Mouse (Mus musculus) stomach, embryonic 14.5 days (tissue): Measurements from ENCODE around the gene Hexim1. TPM values are rescaled to one million over a fixed set of nuclear protein-coding genes. Genes with fewer than 3 reads are reported as not detected.
A peak's percentile ranks its signal among the peaks of the same experiment; 100 is the strongest.

Experiments used
- ATAC-seq: fragments of 200-750 bp; cut with Nextera tagmentation; 2 replicates; pipeline ENCODE4 v1.8.0; 2017; ENCODE audit warnings: low read depth, moderate TSS enrichment; ENCODE audit not compliant: insufficient number of reproducible peaks, insufficient read depth, low FRiP score
- H3K27ac ChIP-seq: fragments of 300-500 bp; sonication (generic); 2 replicates; pipeline ENCODE4 v1.5.1; 2014; ENCODE audit warnings: mild to moderate bottlenecking, low read length, moderate library complexity, mixed read lengths
- H3K27me3 ChIP-seq: fragments of 300-500 bp; sonication (generic); 2 replicates; pipeline ENCODE4 v1.6.1; 2014; ENCODE audit warnings: low read length, control low read depth, mixed read lengths; ENCODE audit not compliant: control insufficient read depth, insufficient read depth
- H3K36me3 ChIP-seq: fragments of 300-500 bp; sonication (generic); 2 replicates; pipeline ENCODE4 v1.6.1; 2014; ENCODE audit warnings: mild to moderate bottlenecking, control low read depth, low read length, moderate library complexity, mixed read lengths; ENCODE audit not compliant: control insufficient read depth, insufficient read depth
- H3K4me1 ChIP-seq: fragments of 300-500 bp; sonication (generic); 2 replicates; pipeline ENCODE4 v1.6.1; 2014; ENCODE audit warnings: low read length, control low read depth, mixed read lengths; ENCODE audit not compliant: control insufficient read depth, insufficient read depth
- H3K4me2 ChIP-seq: fragments of 300-500 bp; sonication (generic); replicated peaks from 2 replicates; pipeline ENCODE4 v1.6.1; 2014; ENCODE audit warnings: low read depth, low read length, control low read depth
- H3K4me3 ChIP-seq: fragments of 300-500 bp; sonication (generic); 2 replicates; pipeline ENCODE4 v1.5.1; 2014; ENCODE audit warnings: low read depth, low read length, control low read depth
- H3K9ac ChIP-seq: fragments of 300-500 bp; sonication (generic); replicated peaks from 2 replicates; pipeline ENCODE4 v1.6.1; 2014; ENCODE audit warnings: low read depth, mild to moderate bottlenecking, control low read depth, low read length, moderate library complexity, mixed read lengths
- H3K9me3 ChIP-seq: fragments of 300-500 bp; sonication (generic); 2 replicates; pipeline ENCODE4 v1.6.1; 2016; ENCODE audit warnings: low read depth, low read length, control low read depth; ENCODE audit not compliant: control insufficient read depth
- WGBS: fragments of 180-500 bp; shearing (Covaris S2); extraction: QIAGEN DNeasy Blood & Tissue Kit; methylation state at CpG from one replicate; pipeline ENCODE4 v1.1.7; 2014; 5-methylcytosine and 5-hydroxymethylcytosine counted together
- polyA plus RNA-seq: library from polyadenylated mRNA; unstranded; fragments of >200 nt; fragmentation: Nextera tagmentation; extraction: Ambion mirVana; gene quantifications from 2 replicates; pipeline ENCODE4 v1.2.1, GENCODE M21; 2014

Gene Hexim1
- polyA plus RNA-seq, 1 experiment from 2014 or later: 7.7 TPM

DNA sequence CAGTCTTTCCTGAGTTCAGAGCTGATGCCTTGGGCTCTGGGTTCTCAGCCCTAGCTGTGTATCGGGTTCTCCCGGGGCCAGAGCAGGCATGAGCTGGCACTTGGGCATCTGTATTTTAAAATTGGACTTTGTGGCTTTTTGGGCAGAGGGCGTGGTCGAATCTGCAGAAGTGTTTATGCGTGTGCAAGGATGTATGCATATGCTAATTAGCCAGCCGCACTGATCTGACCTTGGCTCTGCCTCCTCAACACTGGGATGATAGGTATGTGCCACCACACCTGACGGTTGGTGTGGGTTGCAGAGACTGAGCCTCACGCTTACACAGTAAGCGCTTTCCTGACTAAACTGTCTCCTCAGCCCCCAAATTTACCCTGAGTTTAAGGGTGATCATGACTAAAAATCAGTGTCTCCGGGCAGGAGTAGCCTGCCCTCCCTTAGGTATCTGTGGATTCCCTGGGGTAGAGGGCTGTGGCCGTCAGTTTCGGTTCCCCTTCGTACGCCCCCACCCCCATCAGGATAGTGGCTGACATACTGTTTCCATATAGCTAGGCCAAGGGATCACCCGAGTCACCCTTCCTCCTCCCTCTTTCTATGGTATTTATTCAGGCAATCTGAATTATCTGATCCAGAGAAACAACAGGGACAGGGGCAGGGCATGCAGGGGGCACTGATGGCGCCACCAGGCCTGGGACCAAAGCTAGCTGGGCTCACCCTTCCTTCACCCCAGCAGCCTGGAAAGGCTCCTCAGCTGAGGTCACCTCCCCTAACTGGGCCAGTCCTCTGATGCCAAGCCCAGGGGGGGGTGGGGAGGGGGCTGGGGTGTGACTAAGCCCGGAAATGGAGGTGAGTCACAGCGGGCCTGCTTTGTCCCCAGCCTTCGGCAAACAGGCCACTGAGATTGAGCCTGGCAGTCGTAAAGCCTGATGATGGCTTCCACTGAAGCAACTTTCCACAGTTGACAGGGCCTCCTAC, 21.9 kb upstream of the Hexim1 start:
- Histone ChIP-seq H3K9me3 (no peaks in the 10 kb centered on the region), H3K27ac (peak overlapping the region; percentile 72; the same call in 1 of the 2 replicates), H3K27me3 (no peaks in the 10 kb centered on the region), H3K4me2 (no peak overlapping the region), H3K4me1 (peaks cover 9% of the 10 kb centered on the region), H3K36me3 (no peaks in the 10 kb centered on the region), H3K9ac (no peak overlapping the region), H3K4me3 (no peak overlapping the region)
- peak; percentile 81 for ATAC-seq
- WGBS: 68% methylated on average over 20 of the region's 20 CpGs

DNA sequence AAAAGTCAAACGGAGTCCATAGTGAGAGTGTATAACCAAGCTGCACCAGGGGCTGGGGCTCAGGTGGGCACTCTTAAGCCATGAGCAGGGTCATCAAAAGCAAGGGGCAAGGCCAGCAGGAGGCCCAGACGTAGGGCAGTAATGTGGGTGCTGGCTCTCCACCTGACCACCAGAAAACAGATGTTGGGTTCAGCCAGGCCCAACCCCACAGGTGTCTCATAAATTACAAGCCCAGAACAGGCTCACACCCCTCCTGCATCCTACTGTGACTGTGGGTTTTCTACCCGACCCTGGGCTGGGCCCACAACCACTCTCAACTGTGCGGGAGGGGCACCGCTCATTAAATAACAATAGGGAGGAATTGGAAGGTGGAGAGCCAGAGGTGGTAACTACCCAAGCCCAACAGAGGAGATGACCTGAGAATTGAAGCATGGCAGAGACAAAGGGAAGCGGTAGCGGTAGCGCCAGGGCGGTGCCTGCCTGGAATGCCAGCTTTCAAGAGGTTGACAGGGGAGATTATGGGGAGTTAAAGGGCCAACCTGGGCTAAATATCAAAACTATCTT, 20.8 kb upstream of the Hexim1 start:
- peaks cover 5% of the 10 kb centered on the region; the same call in 1 of the 2 replicates for H3K27me3 ChIP-seq
- H3K9ac ChIP-seq: no peak overlapping the region
- WGBS: 68% methylated on average over 9 of the region's 9 CpGs
- H3K36me3 ChIP-seq: no peaks in the 10 kb centered on the region
- peak overlapping the region; percentile 72 for H3K27ac ChIP-seq
- ATAC-seq: no peak
- H3K9me3 ChIP-seq: no peaks in the 10 kb centered on the region
- H3K4me2 ChIP-seq: no peak overlapping the region
- no peak overlapping the region for H3K4me3 ChIP-seq
- peaks cover 9% of the 10 kb centered on the region for H3K4me1 ChIP-seq

DNA sequence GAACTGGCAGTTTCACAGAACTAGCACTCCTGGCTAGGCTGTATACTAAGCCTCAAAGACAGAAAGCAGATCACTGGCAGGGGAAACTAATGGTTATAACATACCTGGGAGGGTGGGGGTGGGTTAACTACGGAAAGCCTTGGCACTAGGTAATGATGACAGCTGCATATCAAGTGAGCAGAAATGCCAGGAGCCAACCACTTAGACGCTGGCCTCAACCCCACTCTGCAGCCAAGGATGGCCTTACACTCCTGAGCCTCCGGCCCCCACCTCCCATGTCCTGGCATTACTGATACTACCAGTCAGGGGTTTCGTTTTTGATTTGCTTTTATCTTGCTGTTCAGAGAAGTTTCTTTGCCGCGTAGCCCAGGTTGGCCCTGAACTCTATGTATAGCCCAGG, 20.2 kb upstream of the Hexim1 start:
- H3K4me3 ChIP-seq: no peak overlapping the region
- 91% methylated on average over 6 of the region's 6 CpGs for WGBS
- H3K4me2 ChIP-seq: no peak overlapping the region
- H3K27me3 ChIP-seq: peaks cover 5% of the 10 kb centered on the region; the same call in 1 of the 2 replicates
- no peaks in the 10 kb centered on the region for H3K9me3 ChIP-seq
- no peak overlapping the region for H3K27ac ChIP-seq
- H3K4me1 ChIP-seq: peaks cover 9% of the 10 kb centered on the region
- no peaks in the 10 kb centered on the region for H3K36me3 ChIP-seq
- ATAC-seq: no peak
- no peak overlapping the region for H3K9ac ChIP-seq

DNA sequence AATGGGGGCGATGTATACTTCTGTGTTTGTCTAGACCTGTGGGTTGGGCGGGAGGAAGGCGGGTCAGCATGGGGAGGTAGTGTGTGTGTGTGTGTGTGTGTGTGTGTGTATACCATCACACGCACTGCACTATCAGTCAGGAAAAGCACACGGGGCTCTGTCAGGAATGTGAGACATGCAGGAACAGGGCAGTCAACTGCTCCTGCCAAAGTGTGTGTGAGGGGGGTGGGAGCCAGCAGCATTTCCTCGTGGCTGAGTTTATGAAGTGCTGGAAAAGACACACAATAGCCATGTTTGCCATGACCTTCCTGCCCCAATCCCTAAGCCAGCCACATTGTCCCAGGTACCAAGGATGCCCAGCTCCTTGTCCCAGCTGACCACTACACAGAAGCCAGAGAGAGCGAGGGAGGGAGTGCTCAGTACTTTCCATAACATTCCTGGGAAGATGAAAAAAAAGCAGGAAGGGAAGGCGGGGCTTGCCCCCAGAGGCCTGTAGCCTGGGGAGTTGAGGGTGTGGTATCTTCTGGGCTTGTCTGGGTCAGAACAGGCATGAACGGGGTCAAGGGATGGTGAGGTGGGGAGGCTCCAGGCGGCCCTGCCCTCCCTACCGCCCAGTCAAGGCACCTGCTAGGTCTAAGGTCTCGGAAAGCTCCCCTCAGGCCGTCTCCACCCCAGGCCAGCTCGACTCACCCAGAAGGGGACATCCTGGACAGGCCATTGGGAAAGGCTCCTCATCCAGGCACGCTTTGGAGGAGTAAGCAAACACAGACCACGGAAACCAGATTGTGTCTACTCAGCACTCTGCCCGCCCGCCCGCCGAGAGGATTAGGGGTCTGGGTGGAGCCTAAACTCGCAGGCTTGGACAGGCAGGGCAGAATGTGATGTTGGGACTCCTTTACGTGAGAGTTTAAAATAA, 18.8 kb upstream of the Hexim1 start:
- Histone ChIP-seq H3K4me1 (peaks cover 11% of the 10 kb centered on the region), H3K9me3 (no peaks in the 10 kb centered on the region), H3K36me3 (no peaks in the 10 kb centered on the region), H3K27me3 (peaks cover 5% of the 10 kb centered on the region; the same call in 1 of the 2 replicates), H3K4me3 (peak overlapping the region; percentile 12; the same call in 1 of the 2 replicates), H3K4me2 (peak overlapping the region; percentile 35), H3K9ac (no peak overlapping the region), H3K27ac (peak overlapping the region; percentile 85)
- WGBS: 16% methylated on average over 22 of the region's 22 CpGs
- peak; percentile 17; the same call in 1 of the 2 replicates for ATAC-seq

DNA sequence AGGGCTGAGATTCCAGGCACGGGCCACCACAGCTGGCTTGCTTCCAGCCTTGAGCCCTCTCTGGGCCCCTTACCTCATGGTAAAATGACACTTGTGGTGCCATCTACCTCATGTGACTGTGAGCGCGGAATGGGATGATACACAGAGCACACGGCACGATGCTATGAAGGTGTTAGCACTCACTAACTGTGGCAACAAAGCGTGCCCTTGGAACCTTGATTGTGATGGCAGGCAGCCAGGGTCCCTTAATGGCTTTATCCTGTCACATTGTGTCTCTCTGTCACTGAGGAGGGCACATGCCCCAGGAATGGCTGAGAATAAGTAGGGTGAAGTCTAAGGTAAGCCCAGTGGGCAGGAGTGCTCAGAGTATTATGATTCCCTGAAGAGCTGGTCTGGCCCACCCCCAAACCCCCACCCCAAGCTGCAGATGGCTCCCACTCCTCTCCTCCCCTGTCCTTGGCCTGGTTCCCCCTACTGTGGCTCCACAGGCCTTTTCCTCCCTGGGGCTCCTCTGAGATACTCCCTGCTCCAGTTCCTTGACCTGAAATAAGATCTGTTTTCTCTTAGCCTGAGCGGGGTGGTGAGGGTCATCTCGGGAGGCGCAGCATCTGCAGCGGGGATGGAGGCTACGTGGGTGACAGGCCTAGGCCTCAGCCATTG, 17.4 kb upstream of the Hexim1 start:
- WGBS: 79% methylated on average over 11 of the region's 11 CpGs
- Histone ChIP-seq H3K27ac (no peak overlapping the region), H3K4me2 (no peak overlapping the region), H3K4me1 (peaks cover 11% of the 10 kb centered on the region), H3K27me3 (peaks cover 5% of the 10 kb centered on the region; the same call in 1 of the 2 replicates), H3K36me3 (no peaks in the 10 kb centered on the region), H3K9me3 (no peaks in the 10 kb centered on the region), H3K9ac (no peak overlapping the region), H3K4me3 (no peak overlapping the region)
- no peak for ATAC-seq

DNA sequence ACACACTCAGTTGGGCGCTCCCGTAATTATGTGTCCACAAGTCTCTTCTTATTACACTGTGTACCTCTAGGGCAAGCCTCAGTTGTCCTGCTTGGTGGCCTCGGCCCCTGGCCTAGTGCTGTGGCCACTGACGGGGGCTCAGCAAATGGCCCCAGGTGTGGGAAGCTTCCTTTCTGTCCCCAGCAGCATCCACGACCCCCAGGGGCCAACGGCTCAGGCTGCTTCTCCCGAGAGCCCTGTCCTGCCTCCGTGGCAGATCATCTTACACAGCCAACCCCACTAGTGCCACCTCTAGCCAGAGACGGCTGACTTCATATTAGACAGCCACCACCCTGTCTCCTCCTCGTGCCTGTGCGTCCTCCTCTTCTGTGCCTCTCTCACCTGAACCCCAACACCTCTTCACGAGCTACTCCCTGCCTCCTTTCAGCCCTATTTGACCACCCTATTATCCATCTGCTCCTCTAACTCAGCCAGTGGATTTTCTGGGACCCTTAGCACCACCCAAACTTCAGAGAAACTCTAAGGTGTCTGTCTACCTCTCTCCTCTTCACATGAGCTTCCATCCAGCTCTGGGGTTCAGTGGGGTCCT, 16.6 kb upstream of the Hexim1 start:
- no peak overlapping the region for H3K9ac ChIP-seq
- WGBS: 61% methylated on average over 12 of the region's 12 CpGs
- H3K27ac ChIP-seq: no peak overlapping the region
- H3K4me3 ChIP-seq: no peak overlapping the region
- H3K36me3 ChIP-seq: no peaks in the 10 kb centered on the region
- no peak for ATAC-seq
- no peaks in the 10 kb centered on the region for H3K9me3 ChIP-seq
- peaks cover 5% of the 10 kb centered on the region; the same call in 1 of the 2 replicates for H3K27me3 ChIP-seq
- no peak overlapping the region for H3K4me2 ChIP-seq
- H3K4me1 ChIP-seq: peaks cover 11% of the 10 kb centered on the region

DNA sequence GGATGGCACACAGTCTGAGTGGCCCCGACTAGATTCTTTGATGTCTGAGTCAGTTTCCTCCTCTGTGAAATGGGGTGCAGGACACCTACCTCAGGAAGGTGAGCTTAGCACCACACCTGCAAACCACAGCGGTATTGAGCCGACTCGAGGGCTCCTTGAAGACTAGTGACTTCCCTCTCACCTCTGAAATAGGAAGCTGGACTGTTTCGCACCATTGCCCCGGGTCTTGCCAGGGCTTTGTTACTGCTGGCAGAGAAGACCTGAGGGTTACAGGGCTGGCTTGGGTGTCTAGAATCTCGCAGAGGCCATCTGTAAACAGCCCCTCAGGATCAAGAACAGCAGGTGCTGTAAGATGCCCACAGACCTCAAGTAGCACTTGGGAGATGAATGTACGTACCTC, 15.7 kb upstream of the Hexim1 start:
- Histone ChIP-seq H3K9ac (no peak overlapping the region), H3K36me3 (no peaks in the 10 kb centered on the region), H3K4me2 (no peak overlapping the region), H3K4me3 (no peak overlapping the region), H3K27ac (no peak overlapping the region), H3K27me3 (peaks cover 5% of the 10 kb centered on the region; the same call in 1 of the 2 replicates), H3K4me1 (peaks cover 11% of the 10 kb centered on the region), H3K9me3 (no peaks in the 10 kb centered on the region)
- no peak for ATAC-seq
- WGBS: 73% methylated on average over 8 of the region's 8 CpGs
